Mouse (Mus musculus) bone marrow, adult 2 months (tissue): Measurements from ENCODE around the gene Ikbke. TPM values are rescaled to one million over a fixed set of nuclear protein-coding genes. Genes with fewer than 3 reads are reported as not detected.
"Not testable (repeated sequence)": the region's sequence is repeated elsewhere in the genome, so short reads cannot be mapped to it uniquely, and the experiment has no call there.

Experiments used
- H3K27ac ChIP-seq: fragments of 200-500 bp; 2 replicates; pipeline ENCODE4 v1.5.1; 2012; ENCODE audit warnings: low read depth, mild to moderate bottlenecking, control low read depth, inconsistent platforms, low read length; ENCODE audit not compliant: control insufficient read depth, poor library complexity, insufficient read depth
- H3K4me1 ChIP-seq: fragments of 200-500 bp; 2 replicates; pipeline ENCODE4 v1.6.1; 2011; ENCODE audit warnings: low read length; ENCODE audit not compliant: control insufficient read depth, insufficient read depth
- H3K4me3 ChIP-seq: fragments of 200-500 bp; replicated peaks from 2 replicates; pipeline ENCODE3; 2011; ENCODE audit warnings: mild to moderate bottlenecking, low read depth, low read length, control low read depth; ENCODE audit not compliant: control insufficient read depth
- CTCF ChIP-seq: fragments of 200-500 bp; IDR thresholded peaks from 2 replicates; pipeline ENCODE4 v1.5.1; 2011; ENCODE audit warnings: low read length, control low read depth; ENCODE audit not compliant: control insufficient read depth, insufficient read depth
- POLR2A ChIP-seq: fragments of 200-500 bp; IDR thresholded peaks from 2 replicates; pipeline ENCODE4 v1.6.1; 2011; ENCODE audit warnings: low read depth, mild to moderate bottlenecking, control low read depth, low read length, borderline replicate concordance; ENCODE audit not compliant: control insufficient read depth
- WGBS: fragments of 180-500 bp; shearing (Covaris S2); methylation state at CpG from one replicate; pipeline ENCODE4 v1.1.7; 2018; 5-methylcytosine and 5-hydroxymethylcytosine counted together
- polyA plus RNA-seq: library from polyadenylated mRNA; stranded (reverse); fragments of >200 nt; gene quantifications from 2 replicates; pipeline ENCODE4 v1.2.4, GENCODE M21; 2011; ENCODE audit warnings: low replicate concordance; ENCODE audit not compliant: missing spikeins, insufficient read depth, insufficient read length

Gene Ikbke
- polyA plus RNA-seq, 1 experiment = 40.9 TPM

GRCm38 (mm10) chr1:131274725-131275539 lies 4.5 kb downstream of the Ikbke start:
- 73% methylated on average over 22 of the region's 22 CpGs for WGBS
- Histone ChIP-seq H3K4me1 (peaks cover 3% of the 10 kb centered on the region), H3K4me3 (no peak overlapping the region), H3K27ac (no peak overlapping the region)
- TF ChIP-seq POLR2A = no peak
- no peak for TF ChIP-seq CTCF

GRCm38 (mm10) chr1:131269797-131270578 lies 9.4 kb downstream of the Ikbke start:
- TF ChIP-seq POLR2A (no peak), CTCF (peak; percentile 73)
- WGBS = 63% methylated on average over 22 of the region's 22 CpGs
- no peaks in the 10 kb centered on the region for H3K4me1 ChIP-seq
- H3K27ac ChIP-seq = no peak overlapping the region
- H3K4me3 ChIP-seq = no peak overlapping the region

DNA sequence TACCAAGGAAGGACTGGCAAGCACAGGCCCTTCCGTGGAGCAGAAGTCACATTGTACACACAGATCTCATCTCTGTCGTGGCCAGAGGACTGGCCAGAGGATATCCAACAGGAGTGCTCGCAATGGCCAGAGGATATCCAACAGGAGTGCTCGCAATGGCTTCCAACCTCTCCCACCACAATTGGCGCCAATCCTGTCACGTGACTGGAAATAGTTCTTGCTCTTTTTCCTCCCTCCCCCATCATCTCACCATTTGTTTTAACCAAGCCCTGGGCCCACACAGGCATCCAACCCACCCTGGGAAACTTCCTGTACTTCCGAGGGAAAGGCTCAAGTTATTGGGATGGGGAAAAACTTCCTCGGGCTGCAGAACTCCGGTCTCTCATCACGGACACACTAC lies 10.6 kb downstream of the Ikbke start:
- WGBS = 80% methylated on average over 10 of the region's 10 CpGs
- no peak for TF ChIP-seq POLR2A
- no peak overlapping the region for H3K27ac ChIP-seq
- no peaks in the 10 kb centered on the region for H3K4me1 ChIP-seq
- H3K4me3 ChIP-seq = no peak overlapping the region

DNA sequence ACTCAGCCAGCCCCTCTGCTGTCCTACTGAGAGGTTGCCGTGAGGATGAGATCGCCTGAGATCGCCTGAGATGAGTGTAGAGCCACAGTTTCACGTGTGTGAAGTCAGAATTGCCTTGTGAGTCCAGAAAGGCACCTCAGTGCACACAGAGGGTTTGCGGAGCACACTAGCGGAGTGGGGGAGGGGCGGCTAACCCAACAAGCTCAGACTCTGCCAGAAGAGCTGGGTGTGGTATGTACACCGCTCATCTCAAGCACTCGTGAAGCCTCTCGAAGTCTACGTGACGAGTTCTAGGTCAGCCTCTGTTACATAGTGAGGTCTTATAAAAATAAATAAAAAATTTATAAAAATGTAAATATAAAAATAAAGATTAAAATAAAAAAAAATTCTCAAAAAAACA lies 15.5 kb downstream of the Ikbke start:
- no peaks in the 10 kb centered on the region for H3K4me1 ChIP-seq
- 86% methylated on average over 12 of the region's 12 CpGs for WGBS
- TF ChIP-seq CTCF (no peak), POLR2A (no peak)

DNA sequence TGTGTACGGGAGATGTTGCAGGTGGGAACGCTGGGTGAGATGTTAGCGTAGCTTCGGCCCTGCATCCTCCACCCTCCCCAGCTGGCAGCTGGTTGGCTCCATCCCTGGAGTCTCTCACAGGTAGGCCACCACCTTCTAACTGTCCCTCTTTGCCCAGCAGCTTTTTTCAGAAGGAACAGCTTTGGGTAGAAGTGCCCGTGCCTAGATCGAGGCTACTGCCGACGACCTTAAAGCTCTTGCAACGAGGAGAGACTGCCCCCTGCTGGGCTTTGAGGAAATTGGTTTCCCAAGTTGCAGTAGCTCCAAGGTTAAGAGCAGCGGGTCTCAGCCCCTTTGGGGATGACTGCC lies 19.1 kb downstream of the Ikbke start:
- Histone ChIP-seq H3K4me1 (no peaks in the 10 kb centered on the region), H3K27ac (no peak overlapping the region), H3K4me3 (no peak overlapping the region)
- no peak for TF ChIP-seq POLR2A
- peak; percentile 83 for TF ChIP-seq CTCF
- WGBS = 49% methylated on average over 10 of the region's 10 CpGs

More for the DNA sequence above, 15.5 kb downstream of the Ikbke start:
- Histone ChIP-seq H3K4me3 (no peak overlapping the region), H3K27ac (no peak overlapping the region)

- Histone ChIP-seq H3K4me3 (no peak overlapping the region), H3K27ac (no peak overlapping the region), H3K4me1 (no peaks in the 10 kb centered on the region)
- 88% methylated on average over 10 of the region's 10 CpGs for WGBS
- TF ChIP-seq CTCF (no peak), POLR2A (no peak)
These were observed 19.6 kb downstream of the Ikbke start for GRCm38 (mm10) chr1:131259632-131260308.

- 83% methylated on average over 6 of the region's 6 CpGs for WGBS
- Histone ChIP-seq H3K4me1 (no peaks in the 10 kb centered on the region; the same call in 1 of the 2 replicates), H3K27ac (no peak overlapping the region), H3K4me3 (no peak overlapping the region)
- no peak for TF ChIP-seq CTCF
- TF ChIP-seq POLR2A = no peak
These were observed 22.1 kb downstream of the Ikbke start for GRCm38 (mm10) chr1:131257288-131257687.

DNA sequence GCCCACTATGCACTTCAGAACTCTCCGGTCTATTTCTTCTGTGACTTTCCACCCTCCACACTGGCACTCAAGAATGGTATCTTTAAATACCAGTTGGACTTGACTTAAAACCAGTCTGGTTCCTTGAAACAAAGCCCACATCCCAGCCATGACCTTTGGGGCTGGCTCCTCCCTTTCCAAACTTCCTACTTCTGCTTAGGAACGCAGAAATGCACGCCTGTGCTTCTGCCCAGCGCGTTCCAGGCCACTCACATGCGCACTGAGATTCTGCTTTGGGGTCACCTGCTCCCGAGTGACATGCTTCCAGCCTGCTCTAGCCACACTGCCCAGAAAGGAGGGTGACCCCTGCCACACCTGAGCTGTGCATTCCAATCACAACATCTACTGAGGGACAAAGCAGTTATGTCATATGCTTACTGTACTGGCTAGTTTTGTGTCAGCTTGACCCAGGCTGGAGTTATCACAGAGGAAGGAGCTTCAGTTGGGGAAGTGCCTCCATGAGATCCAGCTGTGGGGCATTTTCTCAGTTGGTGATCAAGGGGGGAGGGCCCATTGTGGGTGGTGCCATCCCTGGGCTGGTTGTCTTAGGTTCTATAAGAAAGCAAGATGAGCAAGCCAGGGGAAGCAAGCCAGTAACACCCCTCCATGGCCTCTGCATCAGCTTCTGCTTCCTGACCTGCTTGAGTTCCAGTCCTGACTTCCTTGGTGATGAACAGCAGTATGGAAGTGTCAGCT lies 26.7 kb downstream of the Ikbke start:
- WGBS = 34% methylated on average over 7 of the region's 7 CpGs
- not testable (repeated sequence) for H3K4me3 ChIP-seq, H3K27ac ChIP-seq, H3K4me1 ChIP-seq
